Mouse (Mus musculus) left cerebral cortex, adult 9 months (tissue): ENCODE data around the gene Scmh1.
"Not testable (repeated sequence)": the region's sequence is repeated elsewhere in the genome, so short reads cannot be mapped to it uniquely, and the experiment has no call there.

ENCODE experiments used
- DNase-seq, 2 experiments: peaks; one replicate each; pipeline ENCODE4 v3.0.0; 2022; ENCODE audit warnings: low spot score in 2 of 2

Scmh1 gene

GRCm38 (mm10) chr4:120405144-120405805 lies at the start of gene Scmh1:
Gene Scmh1 (plus strand): TSS chr4:120405281.
- DNase-seq = peak in 1 of 2 experiments; percentile 40

GRCm38 (mm10) chr4:120360011-120360521 lies 45.0 kb upstream of the Scmh1 start:
- no peak for DNase-seq

DNA sequence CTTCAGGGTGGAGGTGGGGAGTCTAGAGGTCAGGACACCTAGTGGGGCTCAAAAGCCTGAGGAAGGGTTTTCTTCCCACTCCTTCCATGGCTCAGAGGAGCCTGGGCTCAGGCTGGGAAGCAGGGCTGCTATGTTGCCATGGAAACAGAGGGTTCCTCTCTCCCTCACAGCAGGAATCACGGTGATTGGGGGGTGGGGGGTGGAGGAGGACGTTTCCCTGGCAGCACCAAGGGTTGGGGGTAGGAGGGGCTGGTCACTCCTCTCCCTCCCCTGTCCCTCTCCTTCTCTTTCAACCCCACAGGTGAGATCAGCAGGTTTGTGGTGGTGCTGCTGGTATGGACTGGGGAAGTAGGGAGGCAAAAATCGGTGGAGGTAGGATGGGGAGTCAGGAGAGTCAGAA lies 40.4 kb upstream of the Scmh1 start:
- DNase-seq = peak in 1 of 2 experiments; percentile 64

DNA sequence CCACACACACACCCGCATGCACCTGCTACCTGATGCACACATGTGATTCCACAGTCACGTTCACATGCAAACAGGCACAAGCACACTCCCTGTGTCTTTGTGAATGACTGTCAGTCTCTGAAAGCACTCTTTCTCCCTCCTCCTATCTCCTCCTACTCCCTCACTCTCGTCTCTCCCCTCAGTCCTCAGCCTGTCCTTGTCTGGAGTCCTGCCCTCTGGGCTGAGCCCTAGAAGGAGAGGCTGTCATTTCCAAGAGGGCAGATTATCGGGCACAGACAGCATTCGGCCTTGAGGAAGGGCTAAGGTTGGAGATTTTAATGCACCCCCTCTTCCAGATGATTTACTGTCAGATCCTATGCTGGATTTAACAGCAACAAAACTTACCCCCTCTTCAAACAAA lies 39.6 kb upstream of the Scmh1 start:
- no peak for DNase-seq

GRCm38 (mm10) chr4:120368031-120368430 lies 37.0 kb upstream of the Scmh1 start:
- no peak for DNase-seq

DNA sequence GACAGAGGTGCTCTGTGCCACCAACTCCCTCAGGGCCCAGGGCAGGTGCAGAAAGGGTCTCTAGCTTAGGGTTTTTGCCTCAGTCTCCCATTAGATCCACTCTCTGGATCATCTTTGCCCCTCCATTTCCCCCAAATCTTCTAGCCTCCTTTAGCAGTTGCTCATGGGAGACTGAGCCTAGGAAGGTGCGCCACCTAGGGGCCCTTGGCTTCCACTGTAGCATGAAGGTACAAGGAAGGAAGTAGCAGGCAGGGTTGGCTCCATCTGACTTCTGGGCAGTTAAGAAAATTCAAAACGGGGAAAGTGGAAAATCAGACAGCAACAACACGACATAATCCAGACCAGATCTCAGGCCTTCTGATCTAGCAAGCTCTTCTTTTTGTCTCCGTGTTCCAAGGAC lies 36.4 kb upstream of the Scmh1 start:
- DNase-seq = peak in 1 of 2 experiments; percentile 76

DNA sequence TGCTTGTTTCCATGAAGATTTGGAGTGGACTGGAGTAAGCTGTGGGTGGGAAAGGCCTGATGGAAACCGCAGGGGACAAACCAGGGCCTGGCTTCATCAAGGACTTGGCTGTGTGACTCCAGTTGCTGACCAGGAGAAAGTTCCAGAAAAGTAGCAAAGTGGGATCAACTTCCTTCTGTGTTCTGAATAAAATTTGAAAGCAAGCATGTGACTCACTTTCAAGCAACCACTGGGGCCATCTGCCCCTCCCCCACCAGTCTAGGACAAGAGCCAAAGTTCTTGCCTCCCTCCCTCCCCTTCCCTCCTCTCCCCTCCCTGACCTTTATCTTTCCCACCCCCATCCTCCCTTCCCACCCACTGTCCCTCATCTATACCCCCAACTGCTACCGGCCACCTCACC lies 35.9 kb upstream of the Scmh1 start:
- DNase-seq = no peak

DNA sequence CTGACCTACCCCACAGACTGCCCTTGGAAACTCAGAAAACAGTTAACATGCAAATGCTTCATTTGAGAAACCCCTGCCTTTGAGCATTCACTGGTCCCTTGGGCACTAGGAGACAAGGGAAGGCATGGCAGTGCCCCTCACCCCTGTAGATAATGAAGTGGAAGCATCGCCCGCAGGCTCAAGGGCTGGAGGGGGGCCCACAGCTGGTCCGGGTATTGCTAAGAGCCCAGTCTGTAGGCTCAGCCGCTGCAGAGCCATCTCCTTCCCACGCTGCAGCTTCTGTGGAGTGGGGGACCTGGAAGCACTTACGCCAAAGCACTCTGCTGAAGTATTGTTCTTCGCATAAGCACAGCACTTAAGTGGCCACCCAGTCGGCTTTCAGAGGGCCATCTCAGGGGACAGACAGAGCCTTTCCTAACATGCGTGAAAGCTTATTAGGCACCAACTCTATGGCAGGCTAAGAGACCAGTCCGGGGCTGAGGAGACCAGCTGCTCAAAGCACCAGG lies 35.2 kb upstream of the Scmh1 start:
- peak in 1 of 2 experiments; percentile 31 for DNase-seq

GRCm38 (mm10) chr4:120372838-120373237 lies 32.2 kb upstream of the Scmh1 start:
- no peak for DNase-seq

- DNase-seq = no peak
These were observed 31.3 kb upstream of the Scmh1 start for GRCm38 (mm10) chr4:120373813-120374212.

- peak in 1 of 2 experiments; percentile 82 for DNase-seq
These were observed 24.2 kb upstream of the Scmh1 start for GRCm38 (mm10) chr4:120380811-120381391.

DNA sequence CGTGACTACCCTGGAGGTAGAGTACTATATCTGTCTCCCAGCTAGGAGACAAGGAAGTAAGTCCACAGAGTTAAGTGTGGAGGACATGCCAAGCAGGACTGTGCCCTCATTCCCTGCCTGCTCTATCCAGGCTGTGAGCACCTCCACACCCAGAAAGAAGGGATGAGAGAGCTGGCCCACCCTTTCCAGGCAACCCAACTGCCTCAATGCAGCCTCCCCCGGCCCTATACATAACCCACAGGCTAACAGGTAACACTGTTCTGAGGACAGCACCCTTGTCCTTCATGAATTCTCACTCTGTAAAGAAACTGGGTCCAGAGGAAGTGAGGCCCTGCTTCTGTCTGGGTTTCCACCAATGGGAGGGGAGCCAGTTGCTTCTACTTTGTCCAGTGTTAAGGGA lies 19.6 kb upstream of the Scmh1 start:
- no peak for DNase-seq

DNA sequence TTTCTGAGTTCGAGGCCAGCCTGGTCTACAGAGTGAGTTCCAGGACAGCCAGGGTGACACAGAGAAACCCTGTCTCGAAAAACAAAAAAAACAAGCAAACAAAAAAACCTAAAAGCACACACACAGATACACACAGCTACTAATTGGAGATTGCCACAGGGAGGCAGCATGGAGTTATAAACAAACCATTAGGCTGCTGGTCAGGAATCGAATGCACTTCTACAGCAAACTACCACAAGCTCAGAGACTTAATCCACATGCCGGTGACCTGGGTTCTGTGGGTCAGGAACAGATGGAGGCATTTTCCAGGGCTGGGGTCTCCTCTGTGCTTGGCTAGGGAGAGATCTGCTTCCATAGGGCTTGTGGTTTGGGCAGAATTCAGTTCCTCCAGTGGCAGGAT lies 17.6 kb upstream of the Scmh1 start:
- DNase-seq = peak in 1 of 2 experiments; percentile 52

- no peak for DNase-seq
These were observed 17.1 kb upstream of the Scmh1 start for GRCm38 (mm10) chr4:120387968-120388367.

DNA sequence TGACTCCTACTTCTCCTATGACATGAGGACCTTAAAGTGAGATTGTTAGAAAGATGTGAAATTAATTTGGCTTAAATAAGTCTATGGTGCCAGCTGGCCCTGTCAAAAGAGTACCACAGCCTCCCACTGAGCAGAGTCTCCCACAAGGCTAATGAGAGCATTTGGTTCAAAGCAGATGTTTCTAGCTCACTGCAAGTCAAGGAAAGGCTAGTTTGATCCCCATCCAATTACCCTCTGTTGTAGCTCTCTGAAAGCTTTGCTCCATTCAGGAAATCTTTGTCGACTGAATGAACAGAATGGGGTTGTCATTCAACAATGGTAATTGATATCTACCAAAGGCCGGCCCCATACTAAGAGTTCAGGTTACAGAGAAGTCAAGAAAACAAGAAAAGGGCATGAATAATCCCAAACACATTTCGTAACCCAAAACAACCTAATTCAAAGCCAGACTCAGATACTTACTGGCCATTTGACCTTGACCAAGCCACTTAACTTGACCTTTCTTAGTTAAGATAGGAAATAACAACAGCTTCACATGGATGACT lies 16.0 kb upstream of the Scmh1 start:
- no peak for DNase-seq

DNA sequence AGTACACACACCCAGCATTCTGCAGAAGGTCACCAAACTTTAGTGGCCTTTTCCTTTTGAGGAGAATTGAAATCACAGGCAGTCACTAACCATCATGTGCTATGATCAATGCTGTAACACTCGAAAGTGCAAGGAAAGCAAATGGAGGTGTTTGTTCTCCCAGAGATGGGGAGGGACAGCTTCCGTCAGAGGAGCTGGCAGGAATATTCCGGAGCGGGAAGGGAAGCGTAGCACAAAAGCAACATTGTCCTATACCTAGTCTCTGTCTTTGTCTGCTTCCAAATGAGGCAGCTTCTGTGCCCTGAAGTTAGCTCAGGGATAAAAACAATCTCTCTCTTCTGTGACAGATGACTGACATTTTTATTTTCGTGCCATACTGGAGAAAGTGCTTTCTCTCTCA lies 15.5 kb upstream of the Scmh1 start:
- no peak for DNase-seq

- DNase-seq = no peak
These were observed 13.5 kb upstream of the Scmh1 start for GRCm38 (mm10) chr4:120391591-120391990.

- DNase-seq = no peak
These were observed 12.7 kb upstream of the Scmh1 start for GRCm38 (mm10) chr4:120392341-120392740.

DNA sequence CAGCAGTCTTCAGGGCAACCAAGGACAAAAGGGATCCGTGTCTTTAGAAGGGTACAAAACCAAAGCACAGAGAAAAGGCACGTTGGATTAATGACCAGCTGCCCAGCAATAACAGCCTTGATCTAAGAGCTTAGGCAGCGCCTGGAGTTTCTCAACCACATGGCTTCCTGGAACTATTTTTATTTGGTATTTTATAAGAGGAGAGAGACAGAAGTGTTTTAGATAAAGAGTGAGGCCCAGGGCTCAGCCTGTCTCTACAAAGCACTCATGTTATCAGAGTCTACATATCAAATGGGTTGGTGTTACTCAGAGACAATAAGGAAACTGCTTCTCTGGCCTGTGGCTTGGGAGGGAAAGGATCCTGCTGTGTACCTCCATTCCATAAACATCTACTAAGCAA lies 12.3 kb upstream of the Scmh1 start:
- no peak for DNase-seq

GRCm38 (mm10) chr4:120400251-120400650 lies 4.8 kb upstream of the Scmh1 start:
- no peak for DNase-seq

DNA sequence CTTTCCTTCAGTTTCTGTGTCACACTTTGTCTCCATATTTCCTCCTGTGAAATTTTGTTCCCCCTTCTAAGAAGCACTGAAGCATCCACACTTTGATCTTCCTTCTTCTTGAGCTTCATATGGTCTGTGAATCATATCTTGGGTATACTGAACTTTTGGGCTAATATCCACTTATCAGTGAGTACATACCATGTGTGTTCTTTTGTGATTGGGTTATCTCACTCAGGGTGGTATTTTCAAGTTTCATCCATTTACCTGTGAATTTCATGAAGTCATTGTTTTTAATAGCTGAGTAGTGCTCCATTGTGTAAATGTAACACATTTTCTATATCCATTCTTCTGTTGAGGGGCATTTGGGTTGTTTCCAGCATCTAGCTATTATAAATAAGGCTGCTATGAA lies 3.0 kb upstream of the Scmh1 start:
- DNase-seq = not testable (repeated sequence)

GRCm38 (mm10) chr4:120404247-120404646 lies 834 bp upstream of the Scmh1 start:
- DNase-seq = no peak

- no peak for DNase-seq
These were observed 320 bp upstream of the Scmh1 start for GRCm38 (mm10) chr4:120404778-120405143.
